Mouse (Mus musculus): Measurements from ENCODE around the gene Zfp146.

DNA sequence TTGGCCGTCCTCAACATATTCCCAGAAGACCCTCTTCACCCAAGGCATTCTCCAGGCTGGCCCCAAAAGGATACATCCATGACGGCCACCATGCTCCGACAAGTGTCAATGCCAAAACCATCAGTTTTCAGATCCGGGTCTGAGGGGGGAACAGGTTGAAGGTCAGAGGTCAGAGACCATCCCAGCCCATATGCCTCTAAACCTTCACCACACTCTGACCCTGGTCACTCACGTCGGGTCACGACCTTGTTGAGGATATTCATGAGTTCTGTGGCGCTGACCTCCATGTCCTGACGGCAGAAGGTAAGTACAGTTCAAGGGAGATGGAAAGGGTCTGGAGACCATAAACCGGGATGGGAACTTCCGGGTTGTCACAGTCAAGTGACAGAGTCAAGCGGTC, 22.5 kb upstream of the Zfp146 start:
- TF ChIP-seq CTCF (IDR thresholded peaks at IDR 0.05; ENCODE audit: low read depth) = no peak
- TF ChIP-seq EP300 (IDR thresholded peaks at IDR 0.05; ENCODE audit: low read depth) = no peak
